Comparison of ENCODE assay signal across 15 mouse cellular contexts in genomic region chr4:139905093-139905783, GRCm38 (mm10).
DNase-seq lines count a peak whose midpoint lies in the region; ATAC-seq and TF ChIP-seq lines count a peak whose summit lies in the region.
"Had no signal": no experiment of that assay in that cellular context is flagged by ENCODE, and none has a peak within 500 bp of the region (broad histone marks: within the 10 kb centered on the region; RNA-seq: fewer than 3 reads in every experiment).

No protein-coding gene starts in this region.

- ATAC-seq in midbrain, postnatal 0 days (ENCODE audit: low FRiP score), result no peak
- no peak for ATAC-seq in hindbrain, embryonic 16.5 days
- no peak for ATAC-seq in neural tube, embryonic 11.5 days (ENCODE audit: insufficient read depth, low FRiP score, low TSS enrichment)
- no peak for ATAC-seq in liver, embryonic 12.5 days

- peak overlapping the region; percentile 59 for H3K27ac ChIP-seq in midbrain, embryonic 10.5 days (replicated peaks)
- H3K27ac ChIP-seq in midbrain, postnatal 0 days (ENCODE audit: low read depth, low read length), result no peak overlapping the region
- peak overlapping the region; percentile 37; the same call in 1 of the 2 replicates for H3K27ac ChIP-seq in hindbrain, embryonic 16.5 days (ENCODE audit: low read depth, low read length)
- peak overlapping the region; percentile 17; the same call in 1 of the 2 replicates for H3K27ac ChIP-seq in neural tube, embryonic 11.5 days (ENCODE audit: low read depth, low read length)
- no peak overlapping the region for H3K27ac ChIP-seq in liver, embryonic 12.5 days
- H3K27ac ChIP-seq: embryonic facial prominence, embryonic 12.5 days; heart, adult 2 months; limb, embryonic 13.5 days had no signal

- peaks cover 25% of the 10 kb centered on the region for H3K4me1 ChIP-seq in midbrain, embryonic 10.5 days
- H3K4me1 ChIP-seq in midbrain, postnatal 0 days (ENCODE audit: insufficient read depth, low read length), result no peaks in the 10 kb centered on the region
- H3K4me1 ChIP-seq in hindbrain, embryonic 16.5 days (ENCODE audit: control insufficient read depth, insufficient read depth, low read depth, low read length), result peaks cover 7% of the 10 kb centered on the region
- peaks cover 4% of the 10 kb centered on the region; the same call in 1 of the 2 replicates for H3K4me1 ChIP-seq in neural tube, embryonic 11.5 days (ENCODE audit: control insufficient read depth, insufficient read depth, low read length)
- H3K4me1 ChIP-seq in liver, embryonic 12.5 days, result no peaks in the 10 kb centered on the region
- H3K4me1 ChIP-seq: embryonic facial prominence, embryonic 12.5 days; limb, embryonic 13.5 days had no signal

- H3K9ac ChIP-seq in midbrain, postnatal 0 days (replicated peaks; ENCODE audit: low read length, poor library complexity, severe bottlenecking), result no peak overlapping the region
- no peak overlapping the region for H3K9ac ChIP-seq in hindbrain, embryonic 16.5 days (ENCODE audit: low read depth, low read length)
- no peak overlapping the region for H3K9ac ChIP-seq in neural tube, embryonic 11.5 days (ENCODE audit: low read length)
- H3K9ac ChIP-seq in liver, embryonic 12.5 days, result no peak overlapping the region
- H3K9ac ChIP-seq: embryonic facial prominence, embryonic 12.5 days; limb, embryonic 13.5 days had no signal

- H3K36me3 ChIP-seq in midbrain, embryonic 10.5 days, result no peaks in the 10 kb centered on the region
- no peaks in the 10 kb centered on the region for H3K36me3 ChIP-seq in midbrain, postnatal 0 days (ENCODE audit: insufficient read depth, low read length)
- no peaks in the 10 kb centered on the region for H3K36me3 ChIP-seq in hindbrain, embryonic 16.5 days (ENCODE audit: control insufficient read depth, insufficient read depth, low read length)
- H3K36me3 ChIP-seq in neural tube, embryonic 11.5 days (ENCODE audit: control insufficient read depth, insufficient read depth, low read length), result no peaks in the 10 kb centered on the region
- H3K36me3 ChIP-seq in liver, embryonic 12.5 days, result no peaks in the 10 kb centered on the region
- H3K36me3 ChIP-seq: embryonic facial prominence, embryonic 12.5 days; limb, embryonic 13.5 days had no signal

- no peak overlapping the region for H3K4me3 ChIP-seq in midbrain, embryonic 10.5 days
- no peak overlapping the region for H3K4me3 ChIP-seq in midbrain, postnatal 0 days (ENCODE audit: low read depth, low read length)
- H3K4me3 ChIP-seq in hindbrain, embryonic 16.5 days (ENCODE audit: low read length), result no peak overlapping the region
- no peak overlapping the region for H3K4me3 ChIP-seq in neural tube, embryonic 11.5 days (ENCODE audit: low read depth, low read length)
- H3K4me3 ChIP-seq in liver, embryonic 12.5 days, result no peak overlapping the region
- H3K4me3 ChIP-seq: embryonic facial prominence, embryonic 12.5 days; heart, adult 2 months; limb, embryonic 13.5 days had no signal

- intact Hi-C loops in heart, postnatal 36 days (cut with DNase I), result no loop called here

- TF ChIP-seq CTCF in midbrain, postnatal 0 days (IDR thresholded peaks at IDR 0.05), result no peak

- 50% methylated on average over 17 of the region's 17 CpGs for WGBS in midbrain, embryonic 10.5 days
- 32% methylated on average over 17 of the region's 17 CpGs for WGBS in midbrain, postnatal 0 days
- WGBS in hindbrain, embryonic 16.5 days, result 23% methylated on average over 17 of the region's 17 CpGs
- WGBS in neural tube, embryonic 11.5 days, result 25% methylated on average over 17 of the region's 17 CpGs
- WGBS in liver, embryonic 12.5 days (ENCODE audit: insufficient replicate concordance), result 53% methylated on average over 17 of the region's 17 CpGs

- H3K27me3 ChIP-seq in midbrain, embryonic 10.5 days (ENCODE audit: low read depth, poor library complexity, severe bottlenecking), result peaks cover 9% of the 10 kb centered on the region
- no peaks in the 10 kb centered on the region for H3K27me3 ChIP-seq in midbrain, postnatal 0 days (ENCODE audit: insufficient read depth, low read length)
- H3K27me3 ChIP-seq in hindbrain, embryonic 16.5 days (replicated peaks; ENCODE audit: control insufficient read depth, insufficient read depth, low read length), result no peaks in the 10 kb centered on the region
- no peaks in the 10 kb centered on the region for H3K27me3 ChIP-seq in neural tube, embryonic 11.5 days (ENCODE audit: control insufficient read depth, insufficient read depth, low read length)
- H3K27me3 ChIP-seq in liver, embryonic 12.5 days (replicated peaks), result no peaks in the 10 kb centered on the region; the same call in 1 of the 2 replicates

- H3K9me3 ChIP-seq in midbrain, embryonic 10.5 days (replicated peaks), result no peaks in the 10 kb centered on the region
- no peaks in the 10 kb centered on the region for H3K9me3 ChIP-seq in midbrain, postnatal 0 days (ENCODE audit: low read length)
- no peaks in the 10 kb centered on the region for H3K9me3 ChIP-seq in hindbrain, embryonic 16.5 days (ENCODE audit: control insufficient read depth, low read length)
- no peaks in the 10 kb centered on the region for H3K9me3 ChIP-seq in neural tube, embryonic 11.5 days (ENCODE audit: control insufficient read depth, low read length)
- H3K9me3 ChIP-seq in liver, embryonic 12.5 days (replicated peaks), result peaks cover 13% of the 10 kb centered on the region; the same call in 1 of the 2 replicates
- H3K9me3 ChIP-seq: embryonic facial prominence, embryonic 12.5 days; limb, embryonic 13.5 days had no signal

- no peak overlapping the region for H3K4me2 ChIP-seq in midbrain, postnatal 0 days (ENCODE audit: low read depth, low read length, poor library complexity, severe bottlenecking)
- no peak overlapping the region for H3K4me2 ChIP-seq in hindbrain, embryonic 16.5 days (ENCODE audit: low read length)
- no peak overlapping the region for H3K4me2 ChIP-seq in neural tube, embryonic 11.5 days (ENCODE audit: low read depth)
- H3K4me2 ChIP-seq in liver, embryonic 12.5 days, result no peak overlapping the region
- H3K4me2 ChIP-seq: embryonic facial prominence, embryonic 12.5 days; limb, embryonic 13.5 days had no signal

- DNase-seq in midbrain, embryonic 10.5 days (ENCODE audit: low spot score), result peak; percentile 25
- DNase-seq in midbrain, postnatal 0 days (ENCODE audit: low spot score), result no peak
- no peak for DNase-seq in neural tube, embryonic 11.5 days (ENCODE audit: low spot score)
- DNase-seq in heart, postnatal 36 days, result no peak
- DNase-seq in spleen, adult 18-20 months, result no peak
- DNase-seq: adrenal gland, postnatal 14 days; cerebellum, adult 9-10 months; gastrocnemius, postnatal 10 days; heart, adult 2 months; kidney, postnatal 10 days; lung, postnatal 14 days had no signal

Comparison
In these comparisons a context has a peak if more than half of its experiments do, and no peak if none do; other contexts are left out.
1. H3K27ac ChIP-seq: peak in midbrain, embryonic 10.5 days (single experiment), hindbrain, embryonic 16.5 days (single experiment) and neural tube, embryonic 11.5 days (single experiment); none in midbrain, postnatal 0 days (single experiment) and liver, embryonic 12.5 days (single experiment).